Mouse (Mus musculus): Measurements from ENCODE around the gene Ranbp2. TPM values are rescaled to one million over a fixed set of nuclear protein-coding genes. Genes with fewer than 3 reads are reported as not detected.
A peak's percentile ranks its signal among the peaks of the same experiment; 100 is the strongest.

The Ranbp2 gene
- polyA plus RNA-seq, 1 experiment from 2014 or later: 31.4 TPM

GRCm38 (mm10) chr10:58418290-58418971 is 28.3 kb upstream of the Ranbp2 start:
- peaks cover 9% of the 10 kb centered on the region; the same call in 1 of the 2 replicates for H3K36me3 ChIP-seq (ENCODE audit: control insufficient read depth, insufficient read depth, low read length)

GRCm38 (mm10) chr10:58427930-58428329 is 18.8 kb upstream of the Ranbp2 start:
- Histone ChIP-seq H3K27ac (ENCODE audit: low read depth, low read length) (no peak overlapping the region), H3K27me3 (ENCODE audit: control insufficient read depth, insufficient read depth, low read length) (no peaks in the 10 kb centered on the region), H3K36me3 (ENCODE audit: control insufficient read depth, insufficient read depth, low read length) (no peaks in the 10 kb centered on the region), H3K9ac (replicated peaks; ENCODE audit: low read depth, low read length) (no peak overlapping the region), H3K4me3 (ENCODE audit: low read depth, low read length) (no peak overlapping the region), H3K4me2 (ENCODE audit: low read depth, low read length) (no peak overlapping the region), H3K9me3 (ENCODE audit: control insufficient read depth, low read length) (no peaks in the 10 kb centered on the region), H3K4me1 (ENCODE audit: control insufficient read depth, insufficient read depth, low read length) (no peaks in the 10 kb centered on the region)
- ATAC-seq (ENCODE audit: low read depth): no peak
- WGBS: 95% methylated on average over 2 of the region's 2 CpGs

More at GRCm38 (mm10) chr10:58418290-58418971, 28.3 kb upstream of the Ranbp2 start:
- whole genome bisulfite sequencing: 86% methylated on average over 10 of the region's 10 CpGs
- H3K9me3 ChIP-seq (ENCODE audit: control insufficient read depth, low read length): no peaks in the 10 kb centered on the region
- H3K9ac ChIP-seq (replicated peaks; ENCODE audit: low read depth, low read length): no peak overlapping the region
- H3K4me3 ChIP-seq (ENCODE audit: low read depth, low read length): no peak overlapping the region
- no peak for ATAC-seq (ENCODE audit: low read depth)
- H3K4me2 ChIP-seq (ENCODE audit: low read depth, low read length): no peak overlapping the region
- no peaks in the 10 kb centered on the region for H3K27me3 ChIP-seq (ENCODE audit: control insufficient read depth, insufficient read depth, low read length)
- no peaks in the 10 kb centered on the region for H3K4me1 ChIP-seq (ENCODE audit: control insufficient read depth, insufficient read depth, low read length)
- H3K27ac ChIP-seq (ENCODE audit: low read depth, low read length): no peak overlapping the region

- H3K27ac ChIP-seq (ENCODE audit: low read depth, low read length): peak overlapping the region; percentile 96
- ATAC-seq (ENCODE audit: low read depth): peak; percentile 6
- peak overlapping the region; percentile 95 for H3K9ac ChIP-seq (replicated peaks; ENCODE audit: low read depth, low read length)
- peak overlapping the region; percentile 98 for H3K4me3 ChIP-seq (ENCODE audit: low read depth, low read length)
- 25% methylated on average over 9 of the region's 9 CpGs for WGBS
- H3K9me3 ChIP-seq (ENCODE audit: control insufficient read depth, low read length): no peaks in the 10 kb centered on the region
- H3K4me2 ChIP-seq (ENCODE audit: low read depth, low read length): peak overlapping the region; percentile 70
- no peaks in the 10 kb centered on the region for H3K27me3 ChIP-seq (ENCODE audit: control insufficient read depth, insufficient read depth, low read length)
- H3K4me1 ChIP-seq (ENCODE audit: control insufficient read depth, insufficient read depth, low read length): peaks cover 10% of the 10 kb centered on the region
- no peaks in the 10 kb centered on the region for H3K36me3 ChIP-seq (ENCODE audit: control insufficient read depth, insufficient read depth, low read length)
Observed at GRCm38 (mm10) chr10:58445850-58446249, 870 bp upstream of the Ranbp2 start.

GRCm38 (mm10) chr10:58447280-58447781 is 611 bp downstream of the Ranbp2 start:
- Histone ChIP-seq H3K4me2 (ENCODE audit: low read depth, low read length) (peak overlapping the region; percentile 64), H3K9ac (replicated peaks; ENCODE audit: low read depth, low read length) (peak overlapping the region; percentile 95), H3K4me3 (ENCODE audit: low read depth, low read length) (peak overlapping the region; percentile 98), H3K36me3 (ENCODE audit: control insufficient read depth, insufficient read depth, low read length) (peaks cover 4% of the 10 kb centered on the region; the same call in 1 of the 2 replicates), H3K9me3 (ENCODE audit: control insufficient read depth, low read length) (no peaks in the 10 kb centered on the region), H3K27ac (ENCODE audit: low read depth, low read length) (peak overlapping the region; percentile 96), H3K27me3 (ENCODE audit: control insufficient read depth, insufficient read depth, low read length) (no peaks in the 10 kb centered on the region), H3K4me1 (ENCODE audit: control insufficient read depth, insufficient read depth, low read length) (peaks cover 10% of the 10 kb centered on the region)
- ATAC-seq (ENCODE audit: low read depth): no peak; the same call in 1 of the 2 replicates
- WGBS: under 1% methylated on average over 25 of the region's 32 CpGs

- H3K4me3 ChIP-seq (ENCODE audit: low read depth, low read length): no peak overlapping the region
- H3K36me3 ChIP-seq (ENCODE audit: control insufficient read depth, insufficient read depth, low read length): peaks cover 23% of the 10 kb centered on the region
- H3K27me3 ChIP-seq (ENCODE audit: control insufficient read depth, insufficient read depth, low read length): no peaks in the 10 kb centered on the region
- H3K9ac ChIP-seq (replicated peaks; ENCODE audit: low read depth, low read length): no peak overlapping the region
- H3K4me1 ChIP-seq (ENCODE audit: control insufficient read depth, insufficient read depth, low read length): peaks cover 3% of the 10 kb centered on the region; the same call in 1 of the 2 replicates
- H3K27ac ChIP-seq (ENCODE audit: low read depth, low read length): no peak overlapping the region
- no peak for ATAC-seq (ENCODE audit: low read depth)
- H3K4me2 ChIP-seq (ENCODE audit: low read depth, low read length): no peak overlapping the region
- H3K9me3 ChIP-seq (ENCODE audit: control insufficient read depth, low read length): no peaks in the 10 kb centered on the region
Observed at GRCm38 (mm10) chr10:58451575-58451974, 4.9 kb downstream of the Ranbp2 start.

- no peak for ATAC-seq (ENCODE audit: low read depth)
- Histone ChIP-seq H3K36me3 (ENCODE audit: control insufficient read depth, insufficient read depth, low read length) (peaks cover 24% of the 10 kb centered on the region), H3K27ac (ENCODE audit: low read depth, low read length) (no peak overlapping the region), H3K27me3 (ENCODE audit: control insufficient read depth, insufficient read depth, low read length) (no peaks in the 10 kb centered on the region), H3K4me1 (ENCODE audit: control insufficient read depth, insufficient read depth, low read length) (peaks cover 3% of the 10 kb centered on the region; the same call in 1 of the 2 replicates), H3K4me3 (ENCODE audit: low read depth, low read length) (no peak overlapping the region), H3K9me3 (ENCODE audit: control insufficient read depth, low read length) (no peaks in the 10 kb centered on the region), H3K4me2 (ENCODE audit: low read depth, low read length) (no peak overlapping the region), H3K9ac (replicated peaks; ENCODE audit: low read depth, low read length) (no peak overlapping the region)
- WGBS: 100% methylated on average over 1 of the region's 1 CpGs
Observed at GRCm38 (mm10) chr10:58452185-58452584, 5.5 kb downstream of the Ranbp2 start.

GRCm38 (mm10) chr10:58459896-58460295 is 13.2 kb downstream of the Ranbp2 start:
- no peak for ATAC-seq (ENCODE audit: low read depth)
- no peaks in the 10 kb centered on the region for H3K4me1 ChIP-seq (ENCODE audit: control insufficient read depth, insufficient read depth, low read length)
- H3K4me3 ChIP-seq (ENCODE audit: low read depth, low read length): no peak overlapping the region
- H3K4me2 ChIP-seq (ENCODE audit: low read depth, low read length): no peak overlapping the region
- H3K9ac ChIP-seq (replicated peaks; ENCODE audit: low read depth, low read length): no peak overlapping the region
- H3K9me3 ChIP-seq (ENCODE audit: control insufficient read depth, low read length): no peaks in the 10 kb centered on the region
- no peak overlapping the region for H3K27ac ChIP-seq (ENCODE audit: low read depth, low read length)
- H3K36me3 ChIP-seq (ENCODE audit: control insufficient read depth, insufficient read depth, low read length): peaks cover 47% of the 10 kb centered on the region
- H3K27me3 ChIP-seq (ENCODE audit: control insufficient read depth, insufficient read depth, low read length): no peaks in the 10 kb centered on the region
- WGBS: 84% methylated on average over 1 of the region's 1 CpGs

GRCm38 (mm10) chr10:58477086-58477755 is 30.5 kb downstream of the Ranbp2 start:
- Histone ChIP-seq H3K9me3 (ENCODE audit: control insufficient read depth, low read length) (no peaks in the 10 kb centered on the region), H3K4me2 (ENCODE audit: low read depth, low read length) (no peak overlapping the region), H3K9ac (replicated peaks; ENCODE audit: low read depth, low read length) (no peak overlapping the region), H3K27me3 (ENCODE audit: control insufficient read depth, insufficient read depth, low read length) (no peaks in the 10 kb centered on the region), H3K4me1 (ENCODE audit: control insufficient read depth, insufficient read depth, low read length) (no peaks in the 10 kb centered on the region), H3K4me3 (ENCODE audit: low read depth, low read length) (no peak overlapping the region), H3K36me3 (ENCODE audit: control insufficient read depth, insufficient read depth, low read length) (peaks cover 39% of the 10 kb centered on the region), H3K27ac (ENCODE audit: low read depth, low read length) (no peak overlapping the region)
- 94% methylated on average over 5 of the region's 5 CpGs for WGBS
- no peak for ATAC-seq (ENCODE audit: low read depth)

- no peak overlapping the region for H3K4me2 ChIP-seq (ENCODE audit: low read depth, low read length)
- no peaks in the 10 kb centered on the region for H3K27me3 ChIP-seq (ENCODE audit: control insufficient read depth, insufficient read depth, low read length)
- 98% methylated on average over 2 of the region's 2 CpGs for WGBS
- H3K27ac ChIP-seq (ENCODE audit: low read depth, low read length): no peak overlapping the region
- peaks cover 37% of the 10 kb centered on the region for H3K36me3 ChIP-seq (ENCODE audit: control insufficient read depth, insufficient read depth, low read length)
- no peak for ATAC-seq (ENCODE audit: low read depth)
- no peaks in the 10 kb centered on the region for H3K4me1 ChIP-seq (ENCODE audit: control insufficient read depth, insufficient read depth, low read length)
- H3K9me3 ChIP-seq (ENCODE audit: control insufficient read depth, low read length): no peaks in the 10 kb centered on the region
- no peak overlapping the region for H3K4me3 ChIP-seq (ENCODE audit: low read depth, low read length)
- H3K9ac ChIP-seq (replicated peaks; ENCODE audit: low read depth, low read length): no peak overlapping the region
Observed at GRCm38 (mm10) chr10:58478071-58478578, 31.4 kb downstream of the Ranbp2 start.

Measured in neural tube, embryonic 14.5 days (tissue).